Mouse (Mus musculus): ENCODE results near the gene Elf2.

DNA sequence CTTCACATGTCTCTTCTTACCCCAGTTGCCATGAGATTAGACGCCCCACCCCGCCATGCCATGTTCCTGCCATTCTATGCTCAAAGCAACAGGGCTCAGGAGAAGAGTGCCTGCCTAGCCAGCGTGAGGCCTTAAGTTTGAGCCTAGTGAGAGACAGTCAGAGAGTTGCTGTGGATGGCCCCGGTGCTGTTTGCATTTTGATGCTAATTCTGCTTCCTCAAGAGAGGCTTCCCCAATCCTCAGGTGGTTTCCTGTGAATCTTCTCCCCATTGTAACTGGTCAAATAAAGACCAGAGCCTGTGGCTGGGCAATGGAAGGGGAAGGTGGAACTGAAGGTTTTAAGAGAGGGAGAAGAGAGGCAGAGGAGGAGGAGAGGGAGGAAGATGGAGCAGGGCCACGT lies 131.8 kb downstream of the Elf2 start:
- TF ChIP-seq POLR2A (IDR thresholded peaks at IDR 0.05; ENCODE audit: insufficient read depth, low read depth, low read length) = no peak
- TF ChIP-seq CTCF (IDR thresholded peaks at IDR 0.05) = no peak

Measured in heart, adult 2 months (tissue).